In the genomic region with DNA sequence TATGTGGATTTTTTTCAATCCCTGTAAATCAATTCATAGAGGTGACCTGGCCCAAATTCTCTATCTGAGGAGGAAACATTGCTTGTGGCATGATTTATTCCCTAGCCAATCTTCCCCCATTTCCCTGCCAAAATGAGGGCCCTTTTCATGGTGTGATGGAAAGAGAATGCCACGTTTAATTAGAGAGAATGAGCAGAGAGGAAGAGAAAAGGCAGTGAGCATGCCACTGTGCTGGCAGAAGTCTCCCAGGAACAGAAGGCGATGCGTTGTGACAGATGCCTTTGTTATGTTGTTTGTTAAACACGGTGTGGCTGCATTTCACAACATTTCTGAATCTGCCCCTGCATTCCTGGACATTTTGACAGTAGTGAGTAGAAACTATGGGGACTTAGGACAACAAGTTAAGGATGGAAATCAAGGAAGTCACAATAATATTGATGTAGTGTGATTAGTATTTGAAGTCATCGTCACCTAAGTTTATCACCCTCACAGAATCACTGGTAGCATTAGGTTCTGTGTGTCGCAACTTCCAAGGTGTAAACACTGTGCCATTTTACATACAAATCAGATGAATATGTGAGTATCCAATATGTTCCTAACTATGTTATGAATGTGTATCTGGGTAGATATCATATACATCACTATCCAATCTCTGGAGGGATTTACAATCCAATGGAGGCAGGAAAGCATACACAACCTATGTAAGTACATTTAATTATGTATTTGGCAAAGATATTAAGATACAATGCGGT, we compare ENCODE assay signal across 8 mouse cellular contexts.
DNase-seq lines count a peak whose midpoint lies in the region.
"Had no signal": no experiment of that assay in that cellular context is flagged by ENCODE, and none has a peak within 500 bp of the region (broad histone marks: within the 10 kb centered on the region; RNA-seq: fewer than 3 reads in every experiment).

No protein-coding gene starts in this region.

- peak; percentile 24 to 36 for DNase-seq in right cerebral cortex, postnatal 10 days (ENCODE audit: low spot score in 2 of 2)
- no peak for DNase-seq in right cerebral cortex, postnatal 36 days (ENCODE audit: low spot score in 2 of 2)
- peak; percentile 91 to 92 for DNase-seq in cerebellum, postnatal 10 days
- DNase-seq in layer of hippocampus, adult 9-10 months (ENCODE audit: low spot score) = peak; percentile 33
- DNase-seq in right cerebral cortex, postnatal 4 days = peak; percentile 4
- no peak for DNase-seq in testis, postnatal 14 days (ENCODE audit: low spot score)
- DNase-seq in thymus, postnatal 0 days (ENCODE audit: low spot score) = no peak
- DNase-seq: lung, adult 2 months had no signal

Comparison
In these comparisons a context has a peak if more than half of its experiments do, and no peak if none do; other contexts are left out.
1. DNase-seq: peak in right cerebral cortex, postnatal 10 days (2 of 2), cerebellum, postnatal 10 days (2 of 2), layer of hippocampus, adult 9-10 months (single experiment) and right cerebral cortex, postnatal 4 days (single experiment); none in right cerebral cortex, postnatal 36 days (0 of 2), testis, postnatal 14 days (single experiment) and thymus, postnatal 0 days (single experiment).